In genomic region chr12:104812711-104813110, GRCm38 (mm10) we compare ENCODE assay signal across 12 mouse cellular contexts. TPM values are rescaled to one million over a fixed set of nuclear protein-coding genes. Genes with fewer than 3 reads are reported as not detected.
A peak's percentile ranks its signal among the peaks of the same experiment; 100 is the strongest.
DNase-seq lines count a peak whose midpoint lies in the region; ATAC-seq and TF ChIP-seq lines count a peak whose summit lies in the region.
"Had no signal": no experiment of that assay in that cellular context is flagged by ENCODE, and none has a peak within 500 bp of the region (broad histone marks: within the 10 kb centered on the region; RNA-seq: fewer than 3 reads in every experiment).

No protein-coding gene starts in this region.

- no peak overlapping the region for H3K9ac ChIP-seq in forebrain, postnatal 0 days
- no peak overlapping the region for H3K9ac ChIP-seq in forebrain, embryonic 14.5 days (ENCODE audit: low read length)
- H3K9ac ChIP-seq in midbrain, postnatal 0 days (replicated peaks; ENCODE audit: low read length, poor library complexity, severe bottlenecking): no peak overlapping the region
- H3K9ac ChIP-seq: hindbrain, embryonic 13.5 days had no signal

- no peaks in the 10 kb centered on the region for H3K9me3 ChIP-seq in forebrain, postnatal 0 days (ENCODE audit: low read length)
- H3K9me3 ChIP-seq in forebrain, embryonic 14.5 days (replicated peaks; ENCODE audit: control insufficient read depth, low read length): no peaks in the 10 kb centered on the region
- no peaks in the 10 kb centered on the region for H3K9me3 ChIP-seq in midbrain, postnatal 0 days (ENCODE audit: low read length)
- no peaks in the 10 kb centered on the region for H3K9me3 ChIP-seq in midbrain, embryonic 10.5 days (replicated peaks)
- H3K9me3 ChIP-seq: hindbrain, embryonic 13.5 days had no signal

- TF ChIP-seq CTCF in forebrain, postnatal 0 days (IDR thresholded peaks at IDR 0.05; ENCODE audit: low read depth): peak; percentile 36
- peak; percentile 56 for TF ChIP-seq CTCF in midbrain, postnatal 0 days (IDR thresholded peaks at IDR 0.05)

- no peak overlapping the region for H3K4me2 ChIP-seq in forebrain, postnatal 0 days (ENCODE audit: low read depth)
- no peak overlapping the region for H3K4me2 ChIP-seq in forebrain, embryonic 14.5 days (ENCODE audit: low read length)
- H3K4me2 ChIP-seq in midbrain, postnatal 0 days (ENCODE audit: low read depth, low read length, poor library complexity, severe bottlenecking): no peak overlapping the region
- H3K4me2 ChIP-seq: hindbrain, embryonic 13.5 days had no signal

- no peaks in the 10 kb centered on the region for H3K4me1 ChIP-seq in forebrain, postnatal 0 days (ENCODE audit: insufficient read depth)
- H3K4me1 ChIP-seq in forebrain, embryonic 14.5 days (ENCODE audit: control insufficient read depth, insufficient read depth, low read length): peaks cover 4% of the 10 kb centered on the region; the same call in 1 of the 2 replicates
- no peaks in the 10 kb centered on the region for H3K4me1 ChIP-seq in midbrain, postnatal 0 days (ENCODE audit: insufficient read depth, low read length)
- peaks cover 20% of the 10 kb centered on the region for H3K4me1 ChIP-seq in midbrain, embryonic 10.5 days

- no peak overlapping the region for H3K4me3 ChIP-seq in forebrain, postnatal 0 days (ENCODE audit: low read depth, low read length)
- no peak overlapping the region for H3K4me3 ChIP-seq in forebrain, embryonic 14.5 days (ENCODE audit: low read depth, low read length)
- H3K4me3 ChIP-seq in midbrain, postnatal 0 days (ENCODE audit: low read depth, low read length): no peak overlapping the region
- no peak overlapping the region for H3K4me3 ChIP-seq in midbrain, embryonic 10.5 days
- H3K4me3 ChIP-seq: hindbrain, embryonic 13.5 days had no signal

- H3K27ac ChIP-seq in forebrain, postnatal 0 days (ENCODE audit: low read depth, low read length): no peak overlapping the region
- H3K27ac ChIP-seq in forebrain, embryonic 14.5 days (ENCODE audit: low read depth, low read length): no peak overlapping the region
- no peak overlapping the region for H3K27ac ChIP-seq in midbrain, postnatal 0 days (ENCODE audit: low read depth, low read length)
- H3K27ac ChIP-seq in midbrain, embryonic 10.5 days (replicated peaks): no peak overlapping the region
- H3K27ac ChIP-seq: hindbrain, embryonic 13.5 days had no signal

- WGBS in forebrain, postnatal 0 days: 78% methylated on average over 4 of the region's 4 CpGs
- 82% methylated on average over 4 of the region's 4 CpGs for WGBS in forebrain, embryonic 14.5 days
- 71% methylated on average over 4 of the region's 4 CpGs for WGBS in midbrain, postnatal 0 days
- WGBS in midbrain, embryonic 10.5 days: 72% methylated on average over 4 of the region's 4 CpGs

- no peaks in the 10 kb centered on the region for H3K27me3 ChIP-seq in forebrain, postnatal 0 days (ENCODE audit: insufficient read depth, low read length)
- H3K27me3 ChIP-seq in forebrain, embryonic 14.5 days (replicated peaks; ENCODE audit: control insufficient read depth, insufficient read depth, low read length): no peaks in the 10 kb centered on the region
- no peaks in the 10 kb centered on the region for H3K27me3 ChIP-seq in midbrain, postnatal 0 days (ENCODE audit: insufficient read depth, low read length)
- no peaks in the 10 kb centered on the region for H3K27me3 ChIP-seq in midbrain, embryonic 10.5 days (ENCODE audit: low read depth, poor library complexity, severe bottlenecking)

- ATAC-seq in forebrain, postnatal 0 days: no peak
- no peak for ATAC-seq in forebrain, embryonic 14.5 days
- ATAC-seq in midbrain, postnatal 0 days (ENCODE audit: low FRiP score): no peak

- no peaks in the 10 kb centered on the region for H3K36me3 ChIP-seq in forebrain, postnatal 0 days (ENCODE audit: insufficient read depth)
- H3K36me3 ChIP-seq in forebrain, embryonic 14.5 days (ENCODE audit: control insufficient read depth, insufficient read depth, low read length): no peaks in the 10 kb centered on the region
- H3K36me3 ChIP-seq in midbrain, postnatal 0 days (ENCODE audit: insufficient read depth, low read length): no peaks in the 10 kb centered on the region
- H3K36me3 ChIP-seq in midbrain, embryonic 10.5 days: no peaks in the 10 kb centered on the region
- H3K36me3 ChIP-seq: hindbrain, embryonic 13.5 days had no signal

- DNase-seq in forebrain, postnatal 0 days: no peak
- no peak for DNase-seq in forebrain, embryonic 14.5 days (ENCODE audit: low spot score)
- no peak for DNase-seq in midbrain, postnatal 0 days (ENCODE audit: low spot score)
- no peak for DNase-seq in midbrain, embryonic 10.5 days (ENCODE audit: low spot score)
- peak; percentile 12 for DNase-seq in induced T-regulatory cell, adult 2 months (ENCODE audit: low read depth)
- peak; percentile 11 for DNase-seq in thymus, postnatal 36 days
- no peak for DNase-seq in frontal cortex, postnatal 10 days (ENCODE audit: low spot score in 2 of 2)
- DNase-seq in gastrocnemius, adult 8-10 months (ENCODE audit: low spot score in 2 of 2): no peak
- DNase-seq: cerebellum, adult 11 months; midbrain, embryonic 14.5 days; right cerebral cortex, adult 18-20 months had no signal

RNA-seq across cellular contexts. Expression of gene Clmn, which starts 52.2 kb away (rescaled TPM):
- 1.8 and 2.0 TPM in 2 replicates for total RNA-seq in forebrain, postnatal 0 days (2014; rRNA removed)
- polyA plus RNA-seq in forebrain, postnatal 0 days (2015; fragmentation: Nextera tagmentation; extraction: Ambion mirVana): 1.2 and 1.8 TPM in 2 replicates
- 0.33 and 0.72 TPM in 2 replicates for polyA plus RNA-seq in forebrain, embryonic 14.5 days (2014; fragmentation: Nextera tagmentation; extraction: Ambion mirVana)
- total RNA-seq in midbrain, postnatal 0 days (2014; rRNA removed): 2.2 and 3.1 TPM in 2 replicates
- 1.4 and 2.4 TPM in 2 replicates for polyA plus RNA-seq in midbrain, postnatal 0 days (2015; fragmentation: Nextera tagmentation; extraction: Ambion mirVana)
- 1.7 and 1.9 TPM in 2 replicates for polyA plus RNA-seq in midbrain, embryonic 10.5 days (2016; fragmentation: Nextera tagmentation; extraction: Ambion mirVana)
- 1 to 10 TPM in 3 of 4 experiments, under 1 TPM in 1; 0.73 to 2.1 (median 1.5) TPM for total RNA-seq in gastrocnemius, adult 8-10 months (2022)

Comparison
In these comparisons a context has a peak if more than half of its experiments do, and no peak if none do; other contexts are left out.
1. DNase-seq: peak in induced T-regulatory cell, adult 2 months (single experiment) and thymus, postnatal 36 days (2 of 2); none in forebrain, postnatal 0 days (single experiment), forebrain, embryonic 14.5 days (single experiment), midbrain, postnatal 0 days (single experiment), midbrain, embryonic 10.5 days (single experiment), frontal cortex, postnatal 10 days (0 of 2) and gastrocnemius, adult 8-10 months (0 of 2).